Mouse (Mus musculus): ENCODE results near the gene Majin. TPM values are rescaled to one million over a fixed set of nuclear protein-coding genes. Genes with fewer than 3 reads are reported as not detected.
A peak's percentile ranks its signal among the peaks of the same experiment; 100 is the strongest.

The Majin gene
- polyA plus RNA-seq (2014; fragmentation: Nextera tagmentation; extraction: Ambion mirVana), result not detected in 2 replicates

GRCm38 (mm10) chr19:6184131-6184530 lies at the start of gene Majin:
Gene Majin, plus strand, starts transcription at chr19:6184388.
- Histone ChIP-seq H3K4me1 (ENCODE audit: control insufficient read depth, insufficient read depth, low read length) (no peaks in the 10 kb centered on the region), H3K4me2 (no peak within 1 kb of the TSS), H3K4me3 (ENCODE audit: low read depth, low read length) (no peak within 1 kb of the TSS), H3K27ac (ENCODE audit: low read depth, low read length) (no peak within 1 kb of the TSS), H3K9me3 (replicated peaks; ENCODE audit: control insufficient read depth, low read length) (no peaks in the 10 kb centered on the region), H3K9ac (ENCODE audit: low read depth, low read length) (no peak within 1 kb of the TSS), H3K27me3 (ENCODE audit: control insufficient read depth, insufficient read depth, low read length) (no peaks in the 10 kb centered on the region), H3K36me3 (ENCODE audit: control insufficient read depth, insufficient read depth, low read length) (no peaks in the 10 kb centered on the region)
- 76% methylated on average over 23 of the region's 23 CpGs for WGBS (ENCODE audit: insufficient replicate concordance)
- no peak for ATAC-seq (replicated peaks; ENCODE audit: insufficient number of reproducible peaks, low FRiP score, low TSS enrichment)

- H3K27ac ChIP-seq (ENCODE audit: low read depth, low read length), result no peak overlapping the region
- 87% methylated on average over 3 of the region's 3 CpGs for WGBS (ENCODE audit: insufficient replicate concordance)
- no peak overlapping the region for H3K4me3 ChIP-seq (ENCODE audit: low read depth, low read length)
- H3K4me2 ChIP-seq, result no peak overlapping the region
- no peak overlapping the region; the same call in 1 of the 2 replicates for H3K9ac ChIP-seq (ENCODE audit: low read depth, low read length)
- no peaks in the 10 kb centered on the region for H3K9me3 ChIP-seq (replicated peaks; ENCODE audit: control insufficient read depth, low read length)
- no peak for ATAC-seq (replicated peaks; ENCODE audit: insufficient number of reproducible peaks, low FRiP score, low TSS enrichment)
- no peaks in the 10 kb centered on the region for H3K27me3 ChIP-seq (ENCODE audit: control insufficient read depth, insufficient read depth, low read length)
- no peaks in the 10 kb centered on the region for H3K4me1 ChIP-seq (ENCODE audit: control insufficient read depth, insufficient read depth, low read length)
- peaks cover 2% of the 10 kb centered on the region for H3K36me3 ChIP-seq (ENCODE audit: control insufficient read depth, insufficient read depth, low read length)
Observed at GRCm38 (mm10) chr19:6136397-6136796, 47.8 kb upstream of the Majin start.

- H3K9me3 ChIP-seq (replicated peaks; ENCODE audit: control insufficient read depth, low read length), result no peaks in the 10 kb centered on the region
- H3K4me2 ChIP-seq, result peak overlapping the region; percentile 78
- WGBS (ENCODE audit: insufficient replicate concordance), result 91% methylated on average over 6 of the region's 6 CpGs
- H3K9ac ChIP-seq (ENCODE audit: low read depth, low read length), result peak overlapping the region; percentile 83; the same call in 1 of the 2 replicates
- H3K27ac ChIP-seq (ENCODE audit: low read depth, low read length), result no peak overlapping the region
- no peaks in the 10 kb centered on the region for H3K27me3 ChIP-seq (ENCODE audit: control insufficient read depth, insufficient read depth, low read length)
- no peaks in the 10 kb centered on the region for H3K4me1 ChIP-seq (ENCODE audit: control insufficient read depth, insufficient read depth, low read length)
- H3K36me3 ChIP-seq (ENCODE audit: control insufficient read depth, insufficient read depth, low read length), result peaks cover 2% of the 10 kb centered on the region
- ATAC-seq (replicated peaks; ENCODE audit: insufficient number of reproducible peaks, low FRiP score, low TSS enrichment), result no peak
- peak overlapping the region; percentile 68; the same call in 1 of the 2 replicates for H3K4me3 ChIP-seq (ENCODE audit: low read depth, low read length)
Observed at GRCm38 (mm10) chr19:6139701-6140100, 44.5 kb upstream of the Majin start.

- Histone ChIP-seq H3K4me2 (peak overlapping the region; percentile 78), H3K27ac (ENCODE audit: low read depth, low read length) (peak overlapping the region; percentile 96), H3K4me3 (ENCODE audit: low read depth, low read length) (peak overlapping the region; percentile 68), H3K9ac (ENCODE audit: low read depth, low read length) (peak overlapping the region; percentile 83), H3K9me3 (replicated peaks; ENCODE audit: control insufficient read depth, low read length) (no peaks in the 10 kb centered on the region), H3K36me3 (ENCODE audit: control insufficient read depth, insufficient read depth, low read length) (peaks cover 2% of the 10 kb centered on the region), H3K27me3 (ENCODE audit: control insufficient read depth, insufficient read depth, low read length) (no peaks in the 10 kb centered on the region), H3K4me1 (ENCODE audit: control insufficient read depth, insufficient read depth, low read length) (no peaks in the 10 kb centered on the region)
- 6% methylated on average over 16 of the region's 16 CpGs for WGBS (ENCODE audit: insufficient replicate concordance)
- no peak; the same call in 1 of the 2 replicates for ATAC-seq (replicated peaks; ENCODE audit: insufficient number of reproducible peaks, low FRiP score, low TSS enrichment)
Observed at GRCm38 (mm10) chr19:6140374-6140677, 43.9 kb upstream of the Majin start.

- Histone ChIP-seq H3K4me1 (ENCODE audit: control insufficient read depth, insufficient read depth, low read length) (no peaks in the 10 kb centered on the region), H3K4me2 (peak within 1 kb of the TSS; percentile 78), H3K9ac (ENCODE audit: low read depth, low read length) (peak within 1 kb of the TSS; percentile 83), H3K9me3 (replicated peaks; ENCODE audit: control insufficient read depth, low read length) (no peaks in the 10 kb centered on the region), H3K36me3 (ENCODE audit: control insufficient read depth, insufficient read depth, low read length) (peaks cover under 1% of the 10 kb centered on the region; the same call in 1 of the 2 replicates), H3K4me3 (ENCODE audit: low read depth, low read length) (peak within 1 kb of the TSS; percentile 68), H3K27ac (ENCODE audit: low read depth, low read length) (peak within 1 kb of the TSS; percentile 96), H3K27me3 (ENCODE audit: control insufficient read depth, insufficient read depth, low read length) (no peaks in the 10 kb centered on the region)
- WGBS (ENCODE audit: insufficient replicate concordance), result under 1% methylated on average over 67 of the region's 68 CpGs
- peak; percentile 89 for ATAC-seq (replicated peaks; ENCODE audit: insufficient number of reproducible peaks, low FRiP score, low TSS enrichment)
Observed at GRCm38 (mm10) chr19:6140678-6141393, 43.4 kb upstream of the Majin start, which contains the start of gene Batf2. Gene Batf2, plus strand, starts transcription at chr19:6140983.

GRCm38 (mm10) chr19:6141394-6141749 lies 42.8 kb upstream of the Majin start, which contains the start of gene Arl2:
Gene Arl2, minus strand, starts transcription at chr19:6141548.
- WGBS (ENCODE audit: insufficient replicate concordance), result under 1% methylated on average over 15 of the region's 15 CpGs
- H3K9me3 ChIP-seq (replicated peaks; ENCODE audit: control insufficient read depth, low read length), result no peaks in the 10 kb centered on the region
- ATAC-seq (replicated peaks; ENCODE audit: insufficient number of reproducible peaks, low FRiP score, low TSS enrichment), result peak; percentile 68
- peak within 1 kb of the TSS; percentile 68 for H3K4me3 ChIP-seq (ENCODE audit: low read depth, low read length)
- peak within 1 kb of the TSS; percentile 83 for H3K9ac ChIP-seq (ENCODE audit: low read depth, low read length)
- peak within 1 kb of the TSS; percentile 96 for H3K27ac ChIP-seq (ENCODE audit: low read depth, low read length)
- H3K4me1 ChIP-seq (ENCODE audit: control insufficient read depth, insufficient read depth, low read length), result no peaks in the 10 kb centered on the region
- H3K36me3 ChIP-seq (ENCODE audit: control insufficient read depth, insufficient read depth, low read length), result no peaks in the 10 kb centered on the region; the same call in 1 of the 2 replicates
- H3K27me3 ChIP-seq (ENCODE audit: control insufficient read depth, insufficient read depth, low read length), result no peaks in the 10 kb centered on the region
- H3K4me2 ChIP-seq, result peak within 1 kb of the TSS; percentile 78

- no peak overlapping the region for H3K4me2 ChIP-seq
- no peak overlapping the region for H3K4me3 ChIP-seq (ENCODE audit: low read depth, low read length)
- H3K9ac ChIP-seq (ENCODE audit: low read depth, low read length), result no peak overlapping the region
- no peaks in the 10 kb centered on the region for H3K9me3 ChIP-seq (replicated peaks; ENCODE audit: control insufficient read depth, low read length)
- H3K36me3 ChIP-seq (ENCODE audit: control insufficient read depth, insufficient read depth, low read length), result no peaks in the 10 kb centered on the region
- no peak overlapping the region for H3K27ac ChIP-seq (ENCODE audit: low read depth, low read length)
- 78% methylated on average over 5 of the region's 5 CpGs for WGBS (ENCODE audit: insufficient replicate concordance)
- H3K27me3 ChIP-seq (ENCODE audit: control insufficient read depth, insufficient read depth, low read length), result no peaks in the 10 kb centered on the region
- no peaks in the 10 kb centered on the region for H3K4me1 ChIP-seq (ENCODE audit: control insufficient read depth, insufficient read depth, low read length)
- no peak for ATAC-seq (replicated peaks; ENCODE audit: insufficient number of reproducible peaks, low FRiP score, low TSS enrichment)
Observed at GRCm38 (mm10) chr19:6144842-6145241, 39.3 kb upstream of the Majin start.

GRCm38 (mm10) chr19:6155174-6155573 lies 29.0 kb upstream of the Majin start:
- no peak for ATAC-seq (replicated peaks; ENCODE audit: insufficient number of reproducible peaks, low FRiP score, low TSS enrichment)
- Histone ChIP-seq H3K9ac (ENCODE audit: low read depth, low read length) (no peak overlapping the region), H3K36me3 (ENCODE audit: control insufficient read depth, insufficient read depth, low read length) (no peaks in the 10 kb centered on the region), H3K27ac (ENCODE audit: low read depth, low read length) (no peak overlapping the region), H3K27me3 (ENCODE audit: control insufficient read depth, insufficient read depth, low read length) (no peaks in the 10 kb centered on the region), H3K4me2 (no peak overlapping the region), H3K4me1 (ENCODE audit: control insufficient read depth, insufficient read depth, low read length) (no peaks in the 10 kb centered on the region), H3K9me3 (replicated peaks; ENCODE audit: control insufficient read depth, low read length) (no peaks in the 10 kb centered on the region), H3K4me3 (ENCODE audit: low read depth, low read length) (no peak overlapping the region)
- WGBS (ENCODE audit: insufficient replicate concordance), result 79% methylated on average over 9 of the region's 9 CpGs

- Histone ChIP-seq H3K27me3 (ENCODE audit: control insufficient read depth, insufficient read depth, low read length) (0 out of 2 replicates have a peak, but pooled peaks cover 3% of the 10 kb centered on the region), H3K4me3 (ENCODE audit: low read depth, low read length) (no peak overlapping the region), H3K4me2 (no peak overlapping the region), H3K9me3 (replicated peaks; ENCODE audit: control insufficient read depth, low read length) (no peaks in the 10 kb centered on the region), H3K4me1 (ENCODE audit: control insufficient read depth, insufficient read depth, low read length) (no peaks in the 10 kb centered on the region), H3K27ac (ENCODE audit: low read depth, low read length) (no peak overlapping the region), H3K9ac (ENCODE audit: low read depth, low read length) (0 out of 2 replicates have a peak overlapping the region, but pooled peaks have one; percentile 46), H3K36me3 (ENCODE audit: control insufficient read depth, insufficient read depth, low read length) (no peaks in the 10 kb centered on the region)
- no peak for ATAC-seq (replicated peaks; ENCODE audit: insufficient number of reproducible peaks, low FRiP score, low TSS enrichment)
- WGBS (ENCODE audit: insufficient replicate concordance), result 58% methylated on average over 8 of the region's 8 CpGs
Observed at GRCm38 (mm10) chr19:6156372-6156771, 27.8 kb upstream of the Majin start.
